Mouse (Mus musculus) adrenal gland, adult 2 months (tissue): ENCODE results near the gene Ddx49. TPM values are rescaled to one million over a fixed set of nuclear protein-coding genes. Genes with fewer than 3 reads are reported as not detected.

Experiments used
- DNase-seq: peaks from one replicate; pipeline ENCODE4 v3.0.0; 2021
- polyA plus RNA-seq: library from polyadenylated mRNA; depleted of rRNA; stranded (reverse); fragments of >200 nt; gene quantifications from 2 replicates; pipeline ENCODE4 v1.2.3, GENCODE M21; 2012
- total RNA-seq, 2 experiments: library from RNA; stranded (reverse); gene quantifications; 2 replicates each; pipeline ENCODE4 v1.2.3; 2021

Ddx49 gene
- total and polyA plus RNA-seq, 3 experiments, result 57.7 to 69.5 (median 62.5) TPM

- DNase-seq, result peak; percentile 57
Measured at GRCm38 (mm10) chr8:70316511-70317504, 14.5 kb upstream of the Ddx49 start.

- DNase-seq, result peak; percentile 81
Measured at GRCm38 (mm10) chr8:70315624-70316510, 13.6 kb upstream of the Ddx49 start, which contains the start of gene Cers1. Gene Cers1 (plus strand): TSS chr8:70315775.

GRCm38 (mm10) chr8:70313399-70313798 is 11.1 kb upstream of the Ddx49 start:
- DNase-seq, result peak; percentile 43

- no peak for DNase-seq
Measured at GRCm38 (mm10) chr8:70309311-70309710, 7.0 kb upstream of the Ddx49 start.

- DNase-seq, result no peak
Measured at GRCm38 (mm10) chr8:70302901-70303300, 612 bp upstream of the Ddx49 start.

GRCm38 (mm10) chr8:70300881-70301280 is 1.4 kb downstream of the Ddx49 start:
- no peak for DNase-seq

- no peak for DNase-seq
Measured at GRCm38 (mm10) chr8:70293988-70294405, 8.3 kb downstream of the Ddx49 start.

- no peak for DNase-seq
Measured at GRCm38 (mm10) chr8:70286737-70287136, 15.6 kb downstream of the Ddx49 start.

GRCm38 (mm10) chr8:70285304-70285703 is 17.0 kb downstream of the Ddx49 start:
- no peak for DNase-seq

- DNase-seq, result no peak
Measured at GRCm38 (mm10) chr8:70284421-70284820, 17.9 kb downstream of the Ddx49 start.

GRCm38 (mm10) chr8:70283136-70284077 is 18.9 kb downstream of the Ddx49 start:
- DNase-seq, result no peak

GRCm38 (mm10) chr8:70282603-70283135 is 19.6 kb downstream of the Ddx49 start, which contains the start of gene Homer3:
Gene Homer3 (plus strand): TSS chr8:70282827.
- DNase-seq, result peak; percentile 92

GRCm38 (mm10) chr8:70281001-70281400 is 21.3 kb downstream of the Ddx49 start:
- no peak for DNase-seq

- DNase-seq, result no peak
Measured at GRCm38 (mm10) chr8:70279266-70279665, 23.0 kb downstream of the Ddx49 start.

GRCm38 (mm10) chr8:70278175-70278574 is 24.1 kb downstream of the Ddx49 start:
- no peak for DNase-seq

- DNase-seq, result peak; percentile 42
Measured at GRCm38 (mm10) chr8:70276476-70276875, 25.8 kb downstream of the Ddx49 start.

GRCm38 (mm10) chr8:70274350-70274749 is 27.9 kb downstream of the Ddx49 start:
- no peak for DNase-seq

- peak; percentile 78 for DNase-seq
Measured at GRCm38 (mm10) chr8:70272949-70273348, 29.3 kb downstream of the Ddx49 start.

GRCm38 (mm10) chr8:70268799-70269565 is 33.3 kb downstream of the Ddx49 start:
- no peak for DNase-seq

GRCm38 (mm10) chr8:70268311-70268710 is 34.0 kb downstream of the Ddx49 start:
- DNase-seq, result no peak
